Mouse (Mus musculus) neutrophil, adult 5-6 weeks (primary cell): ENCODE measurements around the gene Unc5c. TPM values are rescaled to one million over a fixed set of nuclear protein-coding genes. Genes with fewer than 3 reads are reported as not detected.

Source experiments
- ATAC-seq: fragments of 151-379, 151-347 bp; 2 replicates; pipeline ENCODE4 v1.8.0; 2017; ENCODE audit warnings: mild to moderate bottlenecking, moderate TSS enrichment; ENCODE audit not compliant: insufficient number of reproducible peaks, poor library complexity, low FRiP score, severe bottlenecking; ENCODE audit errors: extremely low read depth
- total RNA-seq: library from RNA; stranded (forward); fragments of 200-1000 nt; gene quantifications from 2 replicates; pipeline ENCODE4 v1.2.3, GENCODE M21; 2017

Unc5c gene
- total RNA-seq, 1 experiment from 2014 or later, result 0.12 TPM

- ATAC-seq, result no peak
These were observed 385.1 kb downstream of the Unc5c start for GRCm38 (mm10) chr3:141850141-141850540.

GRCm38 (mm10) chr3:141854339-141854738 lies 389.3 kb downstream of the Unc5c start:
- no peak for ATAC-seq

DNA sequence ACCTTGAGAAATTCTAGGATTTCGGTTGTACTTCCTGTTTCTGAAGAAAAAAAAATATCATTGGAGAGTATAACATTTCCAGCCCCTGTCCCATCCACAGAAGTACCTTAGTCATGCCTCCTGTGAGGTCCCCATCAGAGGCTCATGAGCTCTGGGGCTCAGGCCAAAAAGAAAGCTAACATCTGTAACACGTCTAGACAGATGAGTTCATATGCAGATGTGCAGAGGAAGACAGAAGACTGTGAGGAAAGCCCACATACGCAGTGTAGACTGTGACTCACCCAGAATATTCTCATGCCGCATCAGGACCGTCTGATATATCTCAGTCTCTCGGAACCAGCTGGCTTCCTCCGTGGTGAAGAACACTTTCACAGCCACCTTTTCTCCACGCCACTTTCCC lies 392.1 kb downstream of the Unc5c start:
- no peak for ATAC-seq

- no peak for ATAC-seq
These were observed 397.9 kb downstream of the Unc5c start for GRCm38 (mm10) chr3:141862816-141863461.

GRCm38 (mm10) chr3:141871805-141872204 lies 406.8 kb downstream of the Unc5c start:
- no peak for ATAC-seq

DNA sequence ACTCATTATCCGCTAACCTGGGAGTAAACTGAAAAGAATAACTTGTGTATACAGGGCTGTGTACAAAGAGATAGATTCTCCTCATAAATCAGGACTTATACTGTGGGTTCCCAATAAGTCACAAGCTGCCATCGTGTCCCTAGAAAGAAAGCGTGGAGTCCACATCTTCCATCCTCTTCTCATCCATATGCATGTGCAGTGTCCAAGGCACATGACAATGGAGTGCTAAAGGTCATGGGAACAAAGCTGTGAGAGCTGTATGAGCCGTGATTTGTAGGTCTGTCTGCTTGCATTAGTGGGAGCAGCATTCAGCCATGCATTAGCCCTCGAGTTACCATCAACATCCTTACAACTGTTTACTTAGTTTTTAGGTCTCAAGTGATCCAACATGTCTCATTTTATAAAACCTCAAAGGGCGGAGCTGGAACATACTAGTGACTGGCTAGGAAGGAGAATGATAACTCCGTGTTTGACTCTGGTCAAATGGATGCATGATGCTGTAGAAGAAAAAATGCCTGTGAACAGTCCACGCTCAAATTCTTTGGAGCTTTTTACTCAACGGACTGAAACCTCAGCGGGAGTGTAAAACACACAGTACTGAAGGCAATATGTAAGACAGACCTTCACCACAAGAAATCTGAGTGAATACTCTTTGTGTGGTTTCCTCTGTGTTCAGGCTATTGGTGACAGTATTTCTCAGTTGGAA lies 407.5 kb downstream of the Unc5c start:
- no peak for ATAC-seq

GRCm38 (mm10) chr3:141882496-141882895 lies 417.5 kb downstream of the Unc5c start:
- ATAC-seq, result no peak

DNA sequence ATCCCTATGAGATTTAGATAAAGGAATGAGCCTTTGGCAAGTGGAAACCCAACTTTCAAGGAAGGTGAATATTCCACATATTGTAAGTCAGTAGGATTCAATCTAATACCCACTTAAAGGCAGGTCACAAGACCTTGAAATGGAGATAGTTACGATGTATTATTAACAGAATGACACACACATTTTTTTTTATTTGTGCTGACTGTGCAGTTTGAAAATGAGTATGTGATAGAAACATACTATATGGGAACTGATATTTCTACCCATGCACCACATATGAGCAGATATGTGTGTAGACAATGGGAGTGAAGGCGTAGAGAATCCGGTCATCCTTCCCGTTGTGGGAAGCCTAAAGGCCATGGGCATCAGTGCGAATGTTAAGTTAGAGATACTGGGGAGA lies 419.2 kb downstream of the Unc5c start:
- ATAC-seq, result no peak
